Mouse (Mus musculus) erythroblast, embryonic 14.5 days (primary cell): ENCODE measurements around the gene C130074G19Rik. TPM values are rescaled to one million over a fixed set of nuclear protein-coding genes. Genes with fewer than 3 reads are reported as not detected.

Experiments used
- H3K27me3 ChIP-seq: 2 replicates; pipeline ENCODE4 v1.6.1; 2012; ENCODE audit warnings: inconsistent platforms; ENCODE audit not compliant: control insufficient read depth
- H3K36me3 ChIP-seq: 2 replicates; pipeline ENCODE4 v1.6.1; 2012; ENCODE audit warnings: mild to moderate bottlenecking, inconsistent platforms; ENCODE audit not compliant: control insufficient read depth
- H3K4me1 ChIP-seq: 2 replicates; pipeline ENCODE4 v1.6.1; 2012; ENCODE audit warnings: inconsistent platforms; ENCODE audit not compliant: control insufficient read depth
- H3K4me3 ChIP-seq: replicated peaks from 2 replicates; pipeline ENCODE3; 2012; ENCODE audit warnings: moderate library complexity, mild to moderate bottlenecking, inconsistent platforms
- H3K9me3 ChIP-seq: 2 replicates; pipeline ENCODE4 v1.6.1; 2012; ENCODE audit warnings: low read length, inconsistent platforms, mixed read lengths; ENCODE audit not compliant: control insufficient read depth
- GATA1 ChIP-seq: IDR thresholded peaks from 2 replicates; pipeline ENCODE4 v1.6.1; 2012; ENCODE audit warnings: low read length, inconsistent platforms, mixed read lengths
- TAL1 ChIP-seq: IDR thresholded peaks from 3 replicates; pipeline ENCODE4 v1.6.1; 2012; ENCODE audit warnings: low read length, inconsistent platforms, mixed read lengths
- polyA plus RNA-seq: library from polyadenylated mRNA; stranded (reverse); fragments of >175 nt; gene quantifications from 2 replicates; pipeline ENCODE4 v1.2.3, GENCODE M21; 2012

Gene C130074G19Rik
- polyA plus RNA-seq, 1 experiment = 0.05 TPM

DNA sequence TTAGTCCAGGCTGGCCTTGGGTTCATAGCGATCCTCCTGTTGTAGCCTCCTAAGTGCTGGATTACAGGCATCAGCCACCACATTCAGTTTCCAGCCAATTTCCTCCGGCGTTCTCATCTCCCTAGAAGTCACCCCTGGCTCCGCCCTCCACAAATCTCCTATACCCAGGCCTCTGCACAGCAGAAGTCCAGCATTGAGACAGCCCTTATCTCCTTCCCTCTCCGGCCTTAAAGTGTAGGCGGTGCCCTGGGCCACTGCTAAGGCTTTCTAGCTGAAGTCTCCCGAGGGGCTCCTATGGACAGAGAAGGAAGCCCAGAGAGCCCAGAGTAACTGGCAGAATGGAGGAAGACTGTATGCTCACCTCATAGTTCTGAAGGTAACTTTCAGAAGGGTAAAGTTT is 49.5 kb downstream of the C130074G19Rik start:
- H3K9me3 ChIP-seq = no peaks in the 10 kb centered on the region
- H3K4me3 ChIP-seq = no peak overlapping the region
- peaks cover 82% of the 10 kb centered on the region for H3K36me3 ChIP-seq
- TF ChIP-seq TAL1 (no peak), GATA1 (no peak)
- no peaks in the 10 kb centered on the region for H3K27me3 ChIP-seq
- peaks cover 7% of the 10 kb centered on the region for H3K4me1 ChIP-seq

DNA sequence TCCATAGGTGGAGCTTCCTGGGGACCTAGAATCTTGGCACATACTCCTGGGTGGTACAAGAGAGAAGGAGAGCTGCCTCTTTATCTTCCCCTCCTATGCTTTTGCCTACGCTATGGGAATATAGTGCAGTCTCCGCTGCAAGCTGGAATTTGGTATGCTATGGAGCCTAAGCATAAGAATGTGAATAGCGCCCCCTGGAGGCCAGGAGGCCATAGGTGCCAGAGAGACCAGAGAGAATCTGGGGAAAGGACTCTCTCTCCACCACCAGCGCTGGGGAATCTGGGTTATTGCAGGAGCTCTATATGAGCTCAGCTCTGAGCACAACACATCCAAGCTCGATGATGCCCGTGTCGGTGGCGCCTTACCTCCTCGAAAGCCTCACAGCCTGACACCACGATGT is 50.8 kb downstream of the C130074G19Rik start:
- H3K4me3 ChIP-seq = no peak overlapping the region
- H3K27me3 ChIP-seq = no peaks in the 10 kb centered on the region
- TF ChIP-seq TAL1 = no peak
- TF ChIP-seq GATA1 = no peak
- H3K36me3 ChIP-seq = peaks cover 80% of the 10 kb centered on the region
- peaks cover 7% of the 10 kb centered on the region for H3K4me1 ChIP-seq
- no peaks in the 10 kb centered on the region for H3K9me3 ChIP-seq

DNA sequence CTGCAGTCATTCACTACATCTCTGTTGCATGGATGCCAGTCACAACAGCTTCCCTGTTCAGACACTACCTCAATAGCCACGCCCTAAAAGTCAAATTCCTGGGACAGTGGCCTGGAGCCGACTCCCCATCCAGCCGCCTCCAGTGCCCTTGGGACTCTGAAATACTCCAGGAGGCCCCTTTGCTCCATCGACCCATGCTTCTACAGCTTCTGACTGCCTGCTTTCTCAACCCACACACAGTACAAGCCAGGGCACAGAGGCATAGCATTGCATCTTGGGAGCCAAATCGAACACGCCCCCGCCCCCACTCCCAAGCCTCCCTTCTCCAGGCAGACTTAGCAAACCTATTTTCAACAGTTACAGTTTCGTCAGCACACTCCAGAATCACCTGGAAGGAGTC is 53.1 kb downstream of the C130074G19Rik start:
- H3K9me3 ChIP-seq = no peaks in the 10 kb centered on the region
- H3K4me1 ChIP-seq = peaks cover 8% of the 10 kb centered on the region
- H3K36me3 ChIP-seq = peaks cover 75% of the 10 kb centered on the region
- no peak for TF ChIP-seq GATA1
- no peak for TF ChIP-seq TAL1
- no peak overlapping the region for H3K4me3 ChIP-seq
- no peaks in the 10 kb centered on the region for H3K27me3 ChIP-seq

DNA sequence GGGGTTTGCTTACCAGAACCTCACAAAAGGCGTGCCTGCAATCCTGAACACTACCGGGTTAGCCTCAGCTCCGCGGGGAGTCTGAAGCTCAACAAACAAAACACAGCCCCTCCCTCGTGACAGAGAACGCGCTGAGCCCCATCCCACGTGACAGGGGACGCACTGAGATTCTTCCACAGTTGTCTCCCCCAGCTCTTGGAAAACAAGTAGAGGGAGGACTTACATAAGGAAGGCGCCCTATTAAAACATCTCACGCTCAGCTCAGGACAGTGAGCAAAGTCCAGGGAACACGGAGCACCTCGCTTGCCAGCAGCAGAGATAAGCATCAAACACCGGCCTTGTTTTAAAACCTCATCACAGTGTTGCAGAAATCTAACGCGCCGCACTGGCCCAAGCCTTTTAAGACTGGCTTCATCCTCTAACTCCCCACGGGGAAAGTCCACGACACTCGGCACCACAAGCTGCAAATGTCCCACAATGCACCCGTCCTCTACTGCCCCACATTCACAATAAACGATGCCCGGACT is 55.8 kb downstream of the C130074G19Rik start:
- Histone ChIP-seq H3K4me3 (no peak overlapping the region), H3K9me3 (no peaks in the 10 kb centered on the region), H3K36me3 (peaks cover 62% of the 10 kb centered on the region), H3K4me1 (peaks cover 8% of the 10 kb centered on the region), H3K27me3 (no peaks in the 10 kb centered on the region)
- TF ChIP-seq GATA1 (no peak), TAL1 (no peak)

DNA sequence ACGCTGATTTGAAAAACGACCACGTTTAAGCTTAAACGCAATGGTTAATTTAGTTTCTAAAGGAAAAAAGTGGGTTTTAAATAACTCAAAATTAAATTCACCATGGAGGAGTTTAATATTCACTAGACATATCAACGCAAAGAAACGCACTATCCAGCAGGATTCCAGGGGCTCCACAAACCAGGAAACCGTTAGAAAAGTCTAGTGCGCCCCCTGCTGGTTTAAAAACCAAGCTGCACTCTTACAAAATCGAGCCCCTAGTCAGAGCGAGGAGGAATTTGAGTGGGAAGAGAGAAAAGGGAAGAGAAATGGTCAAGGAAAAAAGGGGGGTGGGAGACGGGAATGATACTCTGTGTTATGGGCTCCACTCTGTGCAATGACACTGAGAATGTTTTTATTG is 57.9 kb downstream of the C130074G19Rik start:
- H3K4me3 ChIP-seq = no peak overlapping the region
- H3K27me3 ChIP-seq = no peaks in the 10 kb centered on the region
- no peaks in the 10 kb centered on the region for H3K9me3 ChIP-seq
- no peak for TF ChIP-seq GATA1
- TF ChIP-seq TAL1 = no peak
- peaks cover 57% of the 10 kb centered on the region for H3K36me3 ChIP-seq
- H3K4me1 ChIP-seq = peaks cover 8% of the 10 kb centered on the region

DNA sequence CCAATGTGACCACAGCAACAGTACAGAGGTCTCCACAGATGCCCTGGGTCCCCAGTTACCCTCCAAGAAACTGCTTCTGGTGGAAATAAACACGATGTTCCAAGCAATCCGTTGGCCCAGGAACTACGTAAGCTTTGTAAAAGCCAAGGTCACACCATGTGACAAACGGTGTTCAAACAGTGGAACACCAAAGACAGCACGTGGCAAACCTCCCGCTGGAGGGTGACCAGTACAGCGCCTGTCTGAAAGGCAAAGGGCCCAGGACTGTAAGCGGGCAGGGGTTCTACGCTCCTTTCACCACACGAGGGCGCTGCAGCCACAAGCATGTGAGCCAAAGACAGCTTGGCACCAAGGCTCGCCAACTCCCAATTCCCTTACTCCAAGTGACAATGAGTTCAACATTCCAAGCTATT is 58.6 kb downstream of the C130074G19Rik start:
- H3K36me3 ChIP-seq = peaks cover 55% of the 10 kb centered on the region
- H3K4me1 ChIP-seq = peaks cover 8% of the 10 kb centered on the region
- no peak overlapping the region for H3K4me3 ChIP-seq
- TF ChIP-seq TAL1 (no peak), GATA1 (no peak)
- H3K9me3 ChIP-seq = no peaks in the 10 kb centered on the region
- H3K27me3 ChIP-seq = no peaks in the 10 kb centered on the region

DNA sequence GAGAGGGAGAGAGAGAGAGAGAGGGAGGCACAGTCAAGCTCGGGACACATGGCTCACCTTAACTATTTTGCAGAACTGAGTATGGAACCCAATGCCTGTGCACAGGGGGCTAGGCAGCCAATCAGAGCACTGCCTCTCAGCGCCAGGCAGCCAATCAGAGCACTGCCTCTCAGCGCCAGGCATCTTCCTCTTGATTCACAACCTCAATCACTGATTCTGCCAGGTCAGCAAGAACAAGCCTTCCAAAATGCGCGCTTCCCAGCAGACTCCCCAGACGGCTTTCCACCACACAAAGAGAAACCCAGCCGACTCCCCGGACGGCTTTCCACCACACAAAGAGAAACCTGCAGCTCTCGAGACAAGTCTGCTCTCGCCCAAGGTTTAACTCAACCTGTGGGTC is 60.3 kb downstream of the C130074G19Rik start:
- Histone ChIP-seq H3K4me1 (peaks cover 8% of the 10 kb centered on the region), H3K36me3 (peaks cover 61% of the 10 kb centered on the region), H3K9me3 (no peaks in the 10 kb centered on the region), H3K4me3 (no peak overlapping the region), H3K27me3 (no peaks in the 10 kb centered on the region)
- no peak for TF ChIP-seq GATA1
- TF ChIP-seq TAL1 = no peak

Other genes with a start within 250 kb of the C130074G19Rik start
- 0.64 and 0.76 TPM in 2 replicates for gene Hlx, start 150.6 kb downstream of the C130074G19Rik start, polyA plus RNA-seq
- not detected in 2 replicates for gene Marc1, start 71.9 kb downstream of the C130074G19Rik start, polyA plus RNA-seq
- gene Marc2, start 36.8 kb downstream of the C130074G19Rik start, polyA plus RNA-seq = 4.6 and 6.8 TPM in 2 replicates
- gene Mark1, start 116.4 kb upstream of the C130074G19Rik start, polyA plus RNA-seq = 0.02 TPM in 1 of 2 replicates, not detected in the other